Mouse (Mus musculus) C2C12 (cell line): ENCODE measurements around the gene Ttc29. TPM values are rescaled to one million over a fixed set of nuclear protein-coding genes. Genes with fewer than 3 reads are reported as not detected.

ENCODE experiments used
- H3K27me3 ChIP-seq: one replicate; pipeline ENCODE4 v1.6.1; 2011; ENCODE audit not compliant: control insufficient read depth, insufficient read depth, insufficient read length
- H3K36me3 ChIP-seq: one replicate; pipeline ENCODE4 v1.6.1; 2011; ENCODE audit not compliant: control insufficient read depth, insufficient read depth
- H3K4me3 ChIP-seq: one replicate; pipeline ENCODE4 v1.5.1; 2011; ENCODE audit warnings: mild to moderate bottlenecking, control low read depth; ENCODE audit not compliant: poor library complexity, insufficient read depth, severe bottlenecking
- H3K79me2 ChIP-seq: one replicate; pipeline ENCODE4 v1.6.1; 2011; ENCODE audit not compliant: control insufficient read depth, insufficient read depth
- H3K79me3 ChIP-seq: one replicate; pipeline ENCODE4 v1.6.1; 2011; ENCODE audit warnings: low read depth, control low read depth
- H3ac ChIP-seq: one replicate; pipeline ENCODE3; 2011; ENCODE audit warnings: low read depth; ENCODE audit not compliant: control insufficient read depth, insufficient read length
- CEBPB ChIP-seq: IDR thresholded peaks from one replicate; pipeline ENCODE4 v1.6.1; 2011; ENCODE audit warnings: low read depth, mild to moderate bottlenecking, control low read depth, moderate library complexity
- CTCF ChIP-seq: IDR thresholded peaks from one replicate; pipeline ENCODE4 v1.5.1; 2011; ENCODE audit not compliant: control insufficient read depth, insufficient read depth, insufficient read length
- FOSL1 ChIP-seq: IDR thresholded peaks from one replicate; pipeline ENCODE4 v1.8.0; 2011; ENCODE audit warnings: mild to moderate bottlenecking, low read length; ENCODE audit not compliant: poor library complexity, insufficient read depth, severe bottlenecking
- MAX ChIP-seq: IDR thresholded peaks from one replicate; pipeline ENCODE4 v1.6.1; 2011; ENCODE audit warnings: mild to moderate bottlenecking, control low read depth
- MYOD1 ChIP-seq: IDR thresholded peaks from one replicate; pipeline ENCODE4 v1.6.1; 2011; ENCODE audit warnings: low read depth; ENCODE audit not compliant: control insufficient read depth, insufficient read length
- MYOG ChIP-seq: IDR thresholded peaks from one replicate; pipeline ENCODE4 v1.6.1; 2011; ENCODE audit not compliant: control insufficient read depth, insufficient read length; ENCODE audit errors: extremely low read depth
- USF1 ChIP-seq: IDR thresholded peaks from one replicate; pipeline ENCODE4 v1.6.1; 2011; ENCODE audit warnings: low read depth, mild to moderate bottlenecking, control low read depth, moderate library complexity
- polyA plus RNA-seq: library from polyadenylated mRNA; unstranded; fragments of >200 nt; fragmentation: generic; extraction: Trizol; gene quantifications from one replicate; pipeline ENCODE4 v1.2.1, GENCODE M21; 2012; ENCODE audit warnings: missing spikeins

Gene Ttc29
- polyA plus RNA-seq, 1 experiment = not detected

GRCm38 (mm10) chr8:78427769-78428130 lies 214.7 kb downstream of the Ttc29 start:
- no peaks in the 10 kb centered on the region for H3K36me3 ChIP-seq
- H3K4me3 ChIP-seq = no peak overlapping the region
- no peak overlapping the region for H3ac ChIP-seq
- H3K79me3 ChIP-seq = no peaks in the 10 kb centered on the region
- peaks cover 18% of the 10 kb centered on the region for H3K27me3 ChIP-seq
- no peak for TF ChIP-seq USF1
- no peak for TF ChIP-seq MYOG
- no peak for TF ChIP-seq MYOD1
- TF ChIP-seq FOSL1 = no peak
- no peak for TF ChIP-seq CTCF
- TF ChIP-seq CEBPB = no peak
- TF ChIP-seq MAX = no peak
- H3K79me2 ChIP-seq = no peaks in the 10 kb centered on the region

- Histone ChIP-seq H3K79me2 (no peaks in the 10 kb centered on the region), H3ac (no peak overlapping the region), H3K27me3 (peaks cover 18% of the 10 kb centered on the region), H3K79me3 (no peaks in the 10 kb centered on the region), H3K36me3 (no peaks in the 10 kb centered on the region), H3K4me3 (no peak overlapping the region)
- TF ChIP-seq FOSL1 = no peak
- no peak for TF ChIP-seq CTCF
These were observed 215.1 kb downstream of the Ttc29 start for GRCm38 (mm10) chr8:78428148-78428547.

GRCm38 (mm10) chr8:78431356-78431755 lies 218.3 kb downstream of the Ttc29 start:
- Histone ChIP-seq H3K79me2 (no peaks in the 10 kb centered on the region), H3K4me3 (no peak overlapping the region), H3ac (no peak overlapping the region), H3K36me3 (no peaks in the 10 kb centered on the region), H3K27me3 (peaks cover 42% of the 10 kb centered on the region), H3K79me3 (no peaks in the 10 kb centered on the region)
- TF ChIP-seq CEBPB = no peak

GRCm38 (mm10) chr8:78432451-78432850 lies 219.4 kb downstream of the Ttc29 start:
- Histone ChIP-seq H3K36me3 (no peaks in the 10 kb centered on the region), H3K27me3 (peaks cover 42% of the 10 kb centered on the region), H3K79me2 (no peaks in the 10 kb centered on the region), H3K4me3 (no peak overlapping the region), H3K79me3 (no peaks in the 10 kb centered on the region), H3ac (no peak overlapping the region)
- no peak for TF ChIP-seq CTCF

GRCm38 (mm10) chr8:78433318-78433717 lies 220.2 kb downstream of the Ttc29 start:
- peaks cover 45% of the 10 kb centered on the region for H3K27me3 ChIP-seq
- no peak overlapping the region for H3ac ChIP-seq
- TF ChIP-seq CTCF (no peak), USF1 (no peak), MYOD1 (no peak), MYOG (no peak), CEBPB (no peak), MAX (no peak), FOSL1 (no peak)
- no peaks in the 10 kb centered on the region for H3K36me3 ChIP-seq
- no peaks in the 10 kb centered on the region for H3K79me2 ChIP-seq
- no peaks in the 10 kb centered on the region for H3K79me3 ChIP-seq
- H3K4me3 ChIP-seq = no peak overlapping the region

- TF ChIP-seq CTCF (no peak), MYOD1 (no peak), FOSL1 (no peak), MYOG (no peak), MAX (no peak), USF1 (no peak), CEBPB (no peak)
- H3ac ChIP-seq = no peak overlapping the region
- no peak overlapping the region for H3K4me3 ChIP-seq
- H3K79me2 ChIP-seq = no peaks in the 10 kb centered on the region
- no peaks in the 10 kb centered on the region for H3K79me3 ChIP-seq
- H3K27me3 ChIP-seq = peaks cover 43% of the 10 kb centered on the region
- no peaks in the 10 kb centered on the region for H3K36me3 ChIP-seq
These were observed 221.2 kb downstream of the Ttc29 start for GRCm38 (mm10) chr8:78434340-78434739.
